ENCODE assay signal across 8 mouse cellular contexts in the genomic region with DNA sequence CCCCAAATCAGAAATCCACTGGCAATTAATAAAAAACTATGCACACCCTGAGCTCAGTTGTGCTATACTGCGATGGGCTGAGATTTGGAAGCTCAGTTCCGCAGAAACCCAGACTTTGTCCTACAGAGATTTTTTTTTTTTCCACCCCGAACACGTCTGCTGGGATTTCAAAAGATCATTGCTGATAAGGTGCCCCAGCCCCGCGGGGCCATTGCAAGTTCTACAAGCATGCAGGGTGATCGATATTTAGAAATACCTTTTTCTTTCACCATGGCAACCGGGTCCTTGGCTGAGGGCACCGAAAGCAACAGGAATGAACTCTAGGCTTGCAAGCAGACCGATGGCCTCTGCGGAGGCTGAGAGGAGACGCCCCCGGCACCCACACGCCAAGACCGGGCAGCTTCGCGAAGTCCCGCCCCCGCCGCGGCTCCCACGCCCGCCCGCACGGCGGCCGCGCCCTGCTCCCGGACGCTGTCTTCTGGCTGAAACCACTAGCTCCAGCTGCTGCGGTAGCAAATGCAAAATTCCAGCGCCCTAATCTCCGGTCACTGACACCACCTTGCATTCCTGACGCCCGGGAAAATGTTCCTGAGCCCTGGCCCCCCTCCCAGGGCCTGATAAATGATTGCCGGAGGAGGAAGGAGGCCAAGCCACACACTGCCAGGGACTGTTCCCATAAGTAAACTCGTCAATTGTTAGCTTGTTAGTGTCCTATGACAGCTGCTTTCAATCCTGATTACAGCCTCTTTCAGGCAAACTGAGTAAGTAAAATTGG.
DNase-seq lines count a peak whose midpoint lies in the region; ATAC-seq lines count a peak whose summit lies in the region.

No protein-coding gene starts in this region.

- H3K4me3 ChIP-seq in embryonic facial prominence, embryonic 13.5 days: peak overlapping the region; percentile 47
- H3K4me3 ChIP-seq in heart, embryonic 12.5 days: peak overlapping the region; percentile 60
- H3K4me3 ChIP-seq in kidney, embryonic 16.5 days (ENCODE audit: low read length): peak overlapping the region; percentile 51
- peak overlapping the region; percentile 52 for H3K4me3 ChIP-seq in liver, embryonic 16.5 days (ENCODE audit: low read depth, low read length)
- H3K4me3 ChIP-seq in neural tube, embryonic 15.5 days (replicated peaks): peak overlapping the region; percentile 48

- DNase-seq in B cell, adult 2 months: peak; percentile 52 to 60
- peak; percentile 86 for DNase-seq in adrenal gland, adult 2 months
- DNase-seq in thymus, postnatal 36 days: peak; percentile 26 to 29

- peaks cover 51% of the 10 kb centered on the region for H3K4me1 ChIP-seq in embryonic facial prominence, embryonic 13.5 days
- peaks cover 79% of the 10 kb centered on the region for H3K4me1 ChIP-seq in heart, embryonic 12.5 days (replicated peaks)
- peaks cover 35% of the 10 kb centered on the region for H3K4me1 ChIP-seq in kidney, embryonic 16.5 days (ENCODE audit: insufficient read depth, low read length)
- H3K4me1 ChIP-seq in liver, embryonic 16.5 days (ENCODE audit: control insufficient read depth, low read depth, low read length): peaks cover 11% of the 10 kb centered on the region
- H3K4me1 ChIP-seq in neural tube, embryonic 15.5 days: peaks cover 41% of the 10 kb centered on the region

- H3K36me3 ChIP-seq in embryonic facial prominence, embryonic 13.5 days: no peaks in the 10 kb centered on the region
- H3K36me3 ChIP-seq in heart, embryonic 12.5 days: no peaks in the 10 kb centered on the region
- H3K36me3 ChIP-seq in kidney, embryonic 16.5 days (ENCODE audit: insufficient read depth, low read length): no peaks in the 10 kb centered on the region
- no peaks in the 10 kb centered on the region for H3K36me3 ChIP-seq in liver, embryonic 16.5 days (ENCODE audit: control insufficient read depth, insufficient read depth)
- no peaks in the 10 kb centered on the region for H3K36me3 ChIP-seq in neural tube, embryonic 15.5 days

- peak overlapping the region; percentile 61 for H3K9ac ChIP-seq in embryonic facial prominence, embryonic 13.5 days
- peak overlapping the region; percentile 68 for H3K9ac ChIP-seq in heart, embryonic 12.5 days
- peak overlapping the region; percentile 60 for H3K9ac ChIP-seq in kidney, embryonic 16.5 days (replicated peaks; ENCODE audit: low read length)
- H3K9ac ChIP-seq in liver, embryonic 16.5 days (ENCODE audit: low read depth, low read length): no peak overlapping the region; the same call in 1 of the 2 replicates
- H3K9ac ChIP-seq in neural tube, embryonic 15.5 days (replicated peaks): peak overlapping the region; percentile 51

- ATAC-seq in embryonic facial prominence, embryonic 13.5 days (ENCODE audit: insufficient number of reproducible peaks, insufficient read depth, low FRiP score, low TSS enrichment, low read depth): peak; percentile 59; the same call in 1 of the 2 replicates
- ATAC-seq in heart, embryonic 12.5 days (ENCODE audit: insufficient number of reproducible peaks, low FRiP score): peak; percentile 59
- ATAC-seq in kidney, embryonic 16.5 days (ENCODE audit: low FRiP score, low TSS enrichment): peak; percentile 90
- peak; percentile 79 for ATAC-seq in liver, embryonic 16.5 days (ENCODE audit: low read depth)
- ATAC-seq in neural tube, embryonic 15.5 days (ENCODE audit: low FRiP score): peak; percentile 64

- no peaks in the 10 kb centered on the region for H3K9me3 ChIP-seq in embryonic facial prominence, embryonic 13.5 days
- no peaks in the 10 kb centered on the region for H3K9me3 ChIP-seq in heart, embryonic 12.5 days (replicated peaks)
- H3K9me3 ChIP-seq in kidney, embryonic 16.5 days (ENCODE audit: low read length): no peaks in the 10 kb centered on the region
- H3K9me3 ChIP-seq in liver, embryonic 16.5 days (replicated peaks; ENCODE audit: control insufficient read depth, low read length): no peaks in the 10 kb centered on the region
- H3K9me3 ChIP-seq in neural tube, embryonic 15.5 days (replicated peaks): no peaks in the 10 kb centered on the region

- 2% methylated on average over 37 of the region's 37 CpGs for WGBS in embryonic facial prominence, embryonic 13.5 days
- WGBS in heart, embryonic 12.5 days: 2% methylated on average over 37 of the region's 37 CpGs
- 3% methylated on average over 37 of the region's 37 CpGs for WGBS in kidney, embryonic 16.5 days
- 4% methylated on average over 37 of the region's 37 CpGs for WGBS in liver, embryonic 16.5 days (ENCODE audit: insufficient replicate concordance)
- WGBS in neural tube, embryonic 15.5 days: 2% methylated on average over 37 of the region's 37 CpGs

- peak overlapping the region; percentile 85 for H3K4me2 ChIP-seq in embryonic facial prominence, embryonic 13.5 days
- H3K4me2 ChIP-seq in heart, embryonic 12.5 days: peak overlapping the region; percentile 74
- peak overlapping the region; percentile 73 for H3K4me2 ChIP-seq in kidney, embryonic 16.5 days (replicated peaks; ENCODE audit: low read depth, low read length)
- peak overlapping the region; percentile 49 for H3K4me2 ChIP-seq in liver, embryonic 16.5 days (ENCODE audit: low read depth, low read length)
- peak overlapping the region; percentile 92 for H3K4me2 ChIP-seq in neural tube, embryonic 15.5 days

- peaks cover 45% of the 10 kb centered on the region for H3K27me3 ChIP-seq in embryonic facial prominence, embryonic 13.5 days
- H3K27me3 ChIP-seq in heart, embryonic 12.5 days (replicated peaks): no peaks in the 10 kb centered on the region
- no peaks in the 10 kb centered on the region for H3K27me3 ChIP-seq in kidney, embryonic 16.5 days (ENCODE audit: insufficient read depth, low read length)
- peaks cover 19% of the 10 kb centered on the region for H3K27me3 ChIP-seq in liver, embryonic 16.5 days (ENCODE audit: control insufficient read depth, insufficient read depth, low read depth, low read length)
- peaks cover 8% of the 10 kb centered on the region for H3K27me3 ChIP-seq in neural tube, embryonic 15.5 days (replicated peaks)

- peak overlapping the region; percentile 57; the same call in 1 of the 2 replicates for H3K27ac ChIP-seq in embryonic facial prominence, embryonic 13.5 days
- peak overlapping the region; percentile 83 for H3K27ac ChIP-seq in heart, embryonic 12.5 days (ENCODE audit: poor library complexity, severe bottlenecking)
- H3K27ac ChIP-seq in kidney, embryonic 16.5 days (ENCODE audit: low read length): peak overlapping the region; percentile 63
- peak overlapping the region; percentile 50 for H3K27ac ChIP-seq in liver, embryonic 16.5 days (ENCODE audit: low read length)
- peak overlapping the region; percentile 76 for H3K27ac ChIP-seq in neural tube, embryonic 15.5 days (replicated peaks)

Comparison
In these comparisons a context has a peak if more than half of its experiments do, and no peak if none do; other contexts are left out.
1. Peak in every context shown above with its lines: DNase-seq, ATAC-seq, H3K4me3 ChIP-seq and H3K27ac ChIP-seq.
2. DNase-seq: peak in every context shown above with its lines; median percentile 86 in adrenal gland, adult 2 months; 56 in B cell, adult 2 months; 28 in thymus, postnatal 36 days.